Mouse (Mus musculus) heart, embryonic 16.5 days (tissue): Measurements from ENCODE around the gene Nat8f2. TPM values are rescaled to one million over a fixed set of nuclear protein-coding genes. Genes with fewer than 3 reads are reported as not detected.
"Not testable (repeated sequence)": the region's sequence is repeated elsewhere in the genome, so short reads cannot be mapped to it uniquely, and the experiment has no call there.

Experiments
- ATAC-seq: fragments of 200-750 bp; cut with Nextera tagmentation; replicated peaks from 2 replicates; pipeline ENCODE4 v1.8.0; 2017; ENCODE audit warnings: moderate number of reproducible peaks; ENCODE audit not compliant: insufficient read depth, low FRiP score; ENCODE audit errors: extremely low read depth
- H3K27ac ChIP-seq: fragments of 300-500 bp; sonication (generic); 2 replicates; pipeline ENCODE4 v1.5.1; 2014; ENCODE audit warnings: mild to moderate bottlenecking, low read length, control low read depth, moderate library complexity
- H3K27me3 ChIP-seq: fragments of 300-500 bp; sonication (generic); 2 replicates; pipeline ENCODE4 v1.6.1; 2014; ENCODE audit warnings: low read length, mixed read lengths; ENCODE audit not compliant: control insufficient read depth, insufficient read depth
- H3K36me3 ChIP-seq: fragments of 300-500 bp; sonication (generic); 2 replicates; pipeline ENCODE4 v1.6.1; 2014; ENCODE audit not compliant: control insufficient read depth, insufficient read depth
- H3K4me1 ChIP-seq: fragments of 300-500 bp; sonication (generic); 2 replicates; pipeline ENCODE4 v1.6.1; 2014; ENCODE audit warnings: low read length, mixed read lengths; ENCODE audit not compliant: control insufficient read depth, insufficient read depth
- H3K4me2 ChIP-seq: fragments of 300-500 bp; sonication (generic); 2 replicates; pipeline ENCODE4 v1.6.1; 2014; ENCODE audit warnings: low read depth, mild to moderate bottlenecking, control low read depth, low read length
- H3K4me3 ChIP-seq: fragments of 300-500 bp; sonication (generic); 2 replicates; pipeline ENCODE4 v1.5.1; 2014; ENCODE audit warnings: mild to moderate bottlenecking, control low read depth, low read length
- H3K9ac ChIP-seq: fragments of 300-500 bp; sonication (generic); 2 replicates; pipeline ENCODE4 v1.6.1; 2014; ENCODE audit warnings: low read length, control low read depth
- H3K9me3 ChIP-seq: fragments of 300-500 bp; sonication (generic); replicated peaks from 2 replicates; pipeline ENCODE4 v1.6.1; 2016; ENCODE audit warnings: low read length; ENCODE audit not compliant: control insufficient read depth
- WGBS: fragments of 180-500 bp; shearing (Covaris S2); extraction: QIAGEN DNeasy Blood & Tissue Kit; methylation state at CpG from one replicate; pipeline ENCODE4 v1.1.7; 2014; 5-methylcytosine and 5-hydroxymethylcytosine counted together
- polyA plus RNA-seq: library from polyadenylated mRNA; unstranded; fragments of >200 nt; fragmentation: Nextera tagmentation; extraction: Ambion mirVana; gene quantifications from 2 replicates; pipeline ENCODE4 v1.2.1, GENCODE M21; 2015

The Nat8f2 gene
- polyA plus RNA-seq, 1 experiment from 2014 or later, result not detected

GRCm38 (mm10) chr6:85866995-85867394 lies 2.0 kb downstream of the Nat8f2 start:
- H3K9ac ChIP-seq, H3K4me1 ChIP-seq, H3K27ac ChIP-seq, ATAC-seq, H3K27me3 ChIP-seq, H3K9me3 ChIP-seq, H3K4me2 ChIP-seq, H3K36me3 ChIP-seq, H3K4me3 ChIP-seq: not testable (repeated sequence)
- WGBS, result 10% methylated on average over 1 of the region's 1 CpGs

GRCm38 (mm10) chr6:85866166-85866565 lies 2.8 kb downstream of the Nat8f2 start:
- H3K9ac ChIP-seq, H3K4me1 ChIP-seq, H3K4me2 ChIP-seq, H3K9me3 ChIP-seq, H3K27me3 ChIP-seq, H3K36me3 ChIP-seq, ATAC-seq, H3K4me3 ChIP-seq, H3K27ac ChIP-seq: not testable (repeated sequence)
- WGBS, result 82% methylated on average over 3 of the region's 3 CpGs

- H3K4me3 ChIP-seq, H3K27me3 ChIP-seq, H3K4me2 ChIP-seq, H3K9ac ChIP-seq, H3K27ac ChIP-seq, H3K4me1 ChIP-seq, ATAC-seq, H3K9me3 ChIP-seq, H3K36me3 ChIP-seq: not testable (repeated sequence)
- WGBS, result 68% methylated on average over 6 of the region's 7 CpGs
Observed at GRCm38 (mm10) chr6:85864900-85865639, 3.9 kb downstream of the Nat8f2 start.

- Histone ChIP-seq H3K9ac (no peak overlapping the region), H3K4me2 (no peak overlapping the region), H3K9me3 (no peaks in the 10 kb centered on the region), H3K4me3 (no peak overlapping the region), H3K36me3 (no peaks in the 10 kb centered on the region), H3K27me3 (no peaks in the 10 kb centered on the region), H3K4me1 (no peaks in the 10 kb centered on the region), H3K27ac (no peak overlapping the region)
- 90% methylated on average over 2 of the region's 2 CpGs for WGBS
- ATAC-seq, result no peak
Observed at GRCm38 (mm10) chr6:85863840-85864239, 5.1 kb downstream of the Nat8f2 start.

- WGBS, result 82% methylated on average over 2 of the region's 2 CpGs
- Histone ChIP-seq H3K36me3 (no peaks in the 10 kb centered on the region), H3K27me3 (no peaks in the 10 kb centered on the region), H3K9ac (no peak overlapping the region), H3K4me2 (no peak overlapping the region), H3K9me3 (no peaks in the 10 kb centered on the region), H3K4me1 (no peaks in the 10 kb centered on the region), H3K27ac (no peak overlapping the region), H3K4me3 (no peak overlapping the region)
- ATAC-seq, result no peak
Observed at GRCm38 (mm10) chr6:85863136-85863535, 5.8 kb downstream of the Nat8f2 start.

- no peak overlapping the region for H3K4me3 ChIP-seq
- no peaks in the 10 kb centered on the region for H3K9me3 ChIP-seq
- H3K36me3 ChIP-seq, result no peaks in the 10 kb centered on the region
- H3K27ac ChIP-seq, result no peak overlapping the region
- 59% methylated on average over 3 of the region's 3 CpGs for WGBS
- no peaks in the 10 kb centered on the region for H3K4me1 ChIP-seq
- ATAC-seq, result no peak
- no peaks in the 10 kb centered on the region for H3K27me3 ChIP-seq
- H3K9ac ChIP-seq, result no peak overlapping the region
- H3K4me2 ChIP-seq, result no peak overlapping the region
Observed at GRCm38 (mm10) chr6:85862565-85862964, 6.4 kb downstream of the Nat8f2 start.

GRCm38 (mm10) chr6:85861247-85861646 lies 7.7 kb downstream of the Nat8f2 start:
- ATAC-seq, result no peak
- H3K4me3 ChIP-seq, result no peak overlapping the region
- no peak overlapping the region for H3K9ac ChIP-seq
- no peaks in the 10 kb centered on the region for H3K9me3 ChIP-seq
- WGBS, result 83% methylated on average over 3 of the region's 3 CpGs
- H3K4me2 ChIP-seq, result no peak overlapping the region
- no peaks in the 10 kb centered on the region for H3K4me1 ChIP-seq
- no peak overlapping the region for H3K27ac ChIP-seq
- H3K36me3 ChIP-seq, result no peaks in the 10 kb centered on the region
- no peaks in the 10 kb centered on the region for H3K27me3 ChIP-seq

- no peak overlapping the region for H3K27ac ChIP-seq
- ATAC-seq, result no peak
- no peaks in the 10 kb centered on the region for H3K4me1 ChIP-seq
- no peaks in the 10 kb centered on the region for H3K36me3 ChIP-seq
- H3K4me2 ChIP-seq, result no peak overlapping the region
- no peaks in the 10 kb centered on the region for H3K27me3 ChIP-seq
- no peak overlapping the region for H3K9ac ChIP-seq
- no peak overlapping the region for H3K4me3 ChIP-seq
- 62% methylated on average over 1 of the region's 1 CpGs for WGBS
- no peaks in the 10 kb centered on the region for H3K9me3 ChIP-seq
Observed at GRCm38 (mm10) chr6:85856194-85856678, 12.7 kb downstream of the Nat8f2 start.

GRCm38 (mm10) chr6:85853481-85853880 lies 15.5 kb downstream of the Nat8f2 start:
- Histone ChIP-seq H3K27ac (no peak overlapping the region), H3K9ac (no peak overlapping the region), H3K9me3 (no peaks in the 10 kb centered on the region), H3K4me2 (no peak overlapping the region), H3K4me1 (no peaks in the 10 kb centered on the region), H3K27me3 (no peaks in the 10 kb centered on the region), H3K4me3 (no peak overlapping the region), H3K36me3 (no peaks in the 10 kb centered on the region)
- ATAC-seq, result no peak
- WGBS, result 77% methylated on average over 3 of the region's 3 CpGs
